Mouse (Mus musculus) neural tube, embryonic 15.5 days (tissue): Measurements from ENCODE around the gene Card11. TPM values are rescaled to one million over a fixed set of nuclear protein-coding genes. Genes with fewer than 3 reads are reported as not detected.
A peak's percentile ranks its signal among the peaks of the same experiment; 100 is the strongest.

Experiments used
- ATAC-seq: fragments of 200-750 bp; cut with Nextera tagmentation; 2 replicates; pipeline ENCODE4 v1.8.0; 2017; ENCODE audit warnings: mild to moderate bottlenecking, moderate TSS enrichment, moderate library complexity; ENCODE audit not compliant: low FRiP score
- H3K27ac ChIP-seq: fragments of 300-500 bp; sonication (generic); replicated peaks from 2 replicates; pipeline ENCODE4 v1.5.1; 2015; ENCODE audit warnings: mild to moderate bottlenecking, inconsistent platforms
- H3K27me3 ChIP-seq: fragments of 300-500 bp; sonication (generic); replicated peaks from 2 replicates; pipeline ENCODE4 v1.6.1; 2015; ENCODE audit warnings: inconsistent platforms
- H3K36me3 ChIP-seq: fragments of 300-500 bp; sonication (generic); 2 replicates; pipeline ENCODE4 v1.6.1; 2015; ENCODE audit warnings: inconsistent platforms
- H3K4me1 ChIP-seq: fragments of 300-500 bp; sonication (generic); 2 replicates; pipeline ENCODE4 v1.6.1; 2015; ENCODE audit warnings: inconsistent platforms
- H3K4me2 ChIP-seq: fragments of 300-500 bp; sonication (generic); 2 replicates; pipeline ENCODE4 v1.6.1; 2015; ENCODE audit warnings: inconsistent platforms, mild to moderate bottlenecking, moderate library complexity
- H3K4me3 ChIP-seq: fragments of 300-500 bp; sonication (generic); replicated peaks from 2 replicates; pipeline ENCODE4 v1.5.1; 2015; ENCODE audit warnings: mild to moderate bottlenecking, inconsistent platforms
- H3K9ac ChIP-seq: fragments of 300-500 bp; sonication (generic); replicated peaks from 2 replicates; pipeline ENCODE4 v1.6.1; 2015; ENCODE audit warnings: mild to moderate bottlenecking, inconsistent platforms
- H3K9me3 ChIP-seq: fragments of 300-500 bp; sonication (generic); replicated peaks from 2 replicates; pipeline ENCODE4 v1.6.1; 2016; ENCODE audit warnings: inconsistent platforms
- WGBS: fragments of 180-500 bp; shearing (Covaris S2); methylation state at CpG from one replicate; pipeline ENCODE4 v1.1.7; 2015; ENCODE audit warnings: mixed read lengths; 5-methylcytosine and 5-hydroxymethylcytosine counted together
- polyA plus RNA-seq: library from polyadenylated mRNA; unstranded; fragments of >200 nt; fragmentation: Nextera tagmentation; extraction: Ambion mirVana; gene quantifications from 2 replicates; pipeline ENCODE4 v1.2.1, GENCODE M21; 2015

Gene Card11
- polyA plus RNA-seq, 1 experiment from 2014 or later = 0.26 TPM

- no peaks in the 10 kb centered on the region for H3K27me3 ChIP-seq
- no peaks in the 10 kb centered on the region for H3K9me3 ChIP-seq
- peak within 1 kb of the TSS; percentile 84 for H3K27ac ChIP-seq
- peak within 1 kb of the TSS; percentile 87 for H3K9ac ChIP-seq
- H3K4me3 ChIP-seq = peak within 1 kb of the TSS; percentile 80
- under 1% methylated on average over 35 of the region's 49 CpGs for WGBS
- peak; percentile 97 for ATAC-seq
- H3K4me2 ChIP-seq = peak within 1 kb of the TSS; percentile 88
- peaks cover 49% of the 10 kb centered on the region for H3K4me1 ChIP-seq
- no peaks in the 10 kb centered on the region for H3K36me3 ChIP-seq
Measured at GRCm38 (mm10) chr5:140830314-140831063, 169.9 kb downstream of the Card11 start, which contains the start of gene Gna12. Gene Gna12 (minus strand): TSS chr5:140830431.

GRCm38 (mm10) chr5:140829911-140830294, 170.5 kb downstream of the Card11 start:
- WGBS = under 1% methylated on average over 43 of the region's 58 CpGs
- Histone ChIP-seq H3K4me2 (peak overlapping the region; percentile 88), H3K9me3 (no peaks in the 10 kb centered on the region), H3K9ac (peak overlapping the region; percentile 87), H3K27ac (peak overlapping the region; percentile 84), H3K4me3 (peak overlapping the region; percentile 80), H3K27me3 (no peaks in the 10 kb centered on the region), H3K4me1 (peaks cover 49% of the 10 kb centered on the region), H3K36me3 (0 out of 2 replicates have a peak, but pooled peaks cover 3% of the 10 kb centered on the region)
- peak; percentile 62 for ATAC-seq

GRCm38 (mm10) chr5:140829081-140829910, 171.1 kb downstream of the Card11 start:
- 35% methylated on average over 18 of the region's 18 CpGs for WGBS
- H3K27ac ChIP-seq = peak overlapping the region; percentile 84; the same call in 1 of the 2 replicates
- H3K4me3 ChIP-seq = peak overlapping the region; percentile 80
- H3K27me3 ChIP-seq = no peaks in the 10 kb centered on the region
- peaks cover 49% of the 10 kb centered on the region for H3K4me1 ChIP-seq
- H3K9ac ChIP-seq = peak overlapping the region; percentile 87
- 0 out of 2 replicates have a peak, but pooled peaks cover 3% of the 10 kb centered on the region for H3K36me3 ChIP-seq
- peak overlapping the region; percentile 88 for H3K4me2 ChIP-seq
- no peaks in the 10 kb centered on the region for H3K9me3 ChIP-seq
- ATAC-seq = 0 out of 2 replicates have a peak, but pooled peaks have one; percentile 3

DNA sequence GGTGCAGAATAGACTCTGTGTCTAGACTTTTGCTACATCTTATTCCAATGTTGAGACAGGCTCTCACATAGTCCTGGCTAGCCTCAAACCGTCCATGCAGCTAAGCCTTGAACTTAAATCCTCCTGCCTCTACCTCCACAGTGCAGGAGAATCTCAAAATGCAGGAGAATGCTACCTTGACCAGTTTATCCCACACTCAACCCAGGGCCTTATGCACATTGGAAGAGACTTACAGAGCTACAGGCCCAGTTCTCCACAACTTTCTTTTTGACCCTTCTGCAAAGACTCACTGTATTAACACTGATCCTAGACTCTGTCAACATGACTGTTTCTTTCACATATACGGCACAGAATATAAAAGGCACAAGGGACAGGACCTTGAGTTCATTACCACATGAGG, 172.0 kb downstream of the Card11 start:
- Histone ChIP-seq H3K9me3 (no peaks in the 10 kb centered on the region), H3K9ac (no peak overlapping the region), H3K4me1 (peaks cover 49% of the 10 kb centered on the region), H3K36me3 (0 out of 2 replicates have a peak, but pooled peaks cover 3% of the 10 kb centered on the region), H3K27me3 (no peaks in the 10 kb centered on the region), H3K27ac (no peak overlapping the region), H3K4me2 (peak overlapping the region; percentile 88), H3K4me3 (peak overlapping the region; percentile 80)
- ATAC-seq = no peak
- 78% methylated on average over 2 of the region's 2 CpGs for WGBS

DNA sequence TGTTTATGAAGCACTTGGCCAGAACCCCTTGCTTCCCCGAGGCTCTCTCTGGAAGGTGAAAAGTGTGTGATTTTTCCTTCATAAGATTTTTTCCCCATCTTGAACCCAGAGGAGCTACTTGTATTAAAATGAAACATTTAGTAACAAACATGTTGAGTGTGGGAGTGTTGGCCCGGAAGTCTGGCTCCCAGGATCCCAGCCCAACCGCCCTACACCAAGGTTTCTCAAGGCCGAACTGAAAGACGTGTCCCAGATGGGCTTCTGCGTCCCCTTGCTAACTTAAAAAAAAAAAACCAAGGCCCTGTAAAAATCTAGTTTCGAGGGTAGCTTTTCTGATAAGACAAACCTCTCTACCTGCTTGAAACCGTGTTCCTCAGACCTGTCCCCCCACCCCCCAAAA, 172.5 kb downstream of the Card11 start:
- Histone ChIP-seq H3K4me2 (peak overlapping the region; percentile 88), H3K9ac (no peak overlapping the region), H3K36me3 (0 out of 2 replicates have a peak, but pooled peaks cover 3% of the 10 kb centered on the region), H3K4me3 (peak overlapping the region; percentile 80; the same call in 1 of the 2 replicates), H3K9me3 (no peaks in the 10 kb centered on the region), H3K27ac (no peak overlapping the region), H3K4me1 (peaks cover 53% of the 10 kb centered on the region), H3K27me3 (no peaks in the 10 kb centered on the region)
- no peak for ATAC-seq
- 73% methylated on average over 8 of the region's 8 CpGs for WGBS

DNA sequence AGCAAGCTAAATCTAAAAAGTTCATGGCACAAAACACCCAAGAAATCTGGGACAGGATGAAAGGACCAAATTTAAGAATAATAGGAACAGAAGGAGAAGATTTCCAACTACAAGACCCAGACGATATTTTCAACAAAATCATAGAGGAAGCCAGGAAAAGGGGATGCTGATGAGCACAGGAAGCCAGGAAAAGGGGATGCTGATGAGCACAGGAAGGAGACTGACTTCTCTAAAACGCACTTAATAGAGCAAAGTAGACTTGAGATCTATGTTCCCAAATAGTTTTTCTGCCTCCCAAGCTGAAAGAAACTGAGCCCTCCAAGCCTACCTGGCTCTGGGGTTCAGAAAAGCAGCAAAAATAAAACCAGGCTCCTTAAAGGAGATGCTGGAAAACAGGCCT, 173.0 kb downstream of the Card11 start:
- no peak for ATAC-seq
- no peak overlapping the region for H3K4me3 ChIP-seq
- 0 out of 2 replicates have a peak, but pooled peaks cover 3% of the 10 kb centered on the region for H3K36me3 ChIP-seq
- no peaks in the 10 kb centered on the region for H3K27me3 ChIP-seq
- no peaks in the 10 kb centered on the region for H3K9me3 ChIP-seq
- H3K27ac ChIP-seq = 0 out of 2 replicates have a peak overlapping the region, but pooled peaks have one; percentile 28
- H3K4me2 ChIP-seq = peak overlapping the region; percentile 88
- H3K9ac ChIP-seq = no peak overlapping the region
- H3K4me1 ChIP-seq = peaks cover 53% of the 10 kb centered on the region
- WGBS = 72% methylated on average over 2 of the region's 2 CpGs

DNA sequence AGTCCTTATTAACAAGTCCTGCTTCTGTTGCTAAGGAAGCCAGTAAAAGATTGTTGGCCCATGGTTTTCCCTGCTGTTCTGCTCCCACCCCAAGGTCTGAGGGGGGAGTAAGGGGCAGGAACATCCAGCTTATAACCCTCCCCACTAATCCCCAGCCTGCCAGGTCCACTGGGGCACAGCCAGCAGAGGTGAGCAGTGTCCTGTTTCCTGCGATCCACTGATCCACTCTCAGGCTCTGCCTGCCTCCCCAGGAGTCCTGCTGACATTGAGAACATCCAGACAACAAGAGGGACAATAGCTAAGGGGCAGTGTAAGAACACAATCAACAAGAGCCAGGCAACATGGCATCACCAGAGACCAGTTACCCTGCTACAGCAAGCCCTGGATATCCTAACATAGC, 173.6 kb downstream of the Card11 start:
- Histone ChIP-seq H3K4me1 (peaks cover 58% of the 10 kb centered on the region), H3K27ac (0 out of 2 replicates have a peak overlapping the region, but pooled peaks have one; percentile 28), H3K9ac (no peak overlapping the region)

DNA sequence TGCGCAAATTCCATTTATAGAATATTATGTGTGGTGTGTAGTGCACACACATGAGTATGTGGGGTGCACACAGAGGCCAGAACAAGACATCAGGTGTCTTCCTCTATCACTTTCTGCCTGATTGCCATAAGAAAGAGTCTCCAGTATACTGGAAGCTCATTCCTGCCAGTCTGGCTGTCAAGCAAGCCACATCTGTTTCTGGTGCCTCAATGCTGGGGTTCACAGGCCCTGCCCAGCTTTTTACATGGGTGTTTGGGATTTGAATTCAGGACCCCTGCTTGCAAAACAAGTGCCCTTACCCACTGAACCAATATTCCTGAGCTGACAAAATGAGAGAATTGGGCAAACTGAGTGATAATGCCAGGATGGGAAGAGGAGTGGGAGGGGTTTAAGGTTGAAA, 174.3 kb downstream of the Card11 start:
- Histone ChIP-seq H3K4me1 (peaks cover 64% of the 10 kb centered on the region), H3K27ac (no peak overlapping the region), H3K27me3 (no peaks in the 10 kb centered on the region), H3K9ac (no peak overlapping the region), H3K4me3 (no peak overlapping the region), H3K4me2 (no peak overlapping the region), H3K9me3 (no peaks in the 10 kb centered on the region), H3K36me3 (0 out of 2 replicates have a peak, but pooled peaks cover 3% of the 10 kb centered on the region)
- no peak for ATAC-seq
- WGBS = 100% methylated on average over 1 of the region's 1 CpGs

More for the DNA sequence above, 173.6 kb downstream of the Card11 start:
- H3K4me3 ChIP-seq = no peak overlapping the region
- ATAC-seq = no peak
- H3K4me2 ChIP-seq = peak overlapping the region; percentile 88
- 21% methylated on average over 1 of the region's 1 CpGs for WGBS
- no peaks in the 10 kb centered on the region for H3K9me3 ChIP-seq
- H3K27me3 ChIP-seq = no peaks in the 10 kb centered on the region
- H3K36me3 ChIP-seq = 0 out of 2 replicates have a peak, but pooled peaks cover 3% of the 10 kb centered on the region

GRCm38 (mm10) chr5:140824126-140824525, 176.3 kb downstream of the Card11 start:
- Histone ChIP-seq H3K9ac (no peak overlapping the region), H3K9me3 (no peaks in the 10 kb centered on the region), H3K36me3 (0 out of 2 replicates have a peak, but pooled peaks cover 3% of the 10 kb centered on the region), H3K27ac (no peak overlapping the region), H3K4me3 (no peak overlapping the region), H3K27me3 (no peaks in the 10 kb centered on the region), H3K4me1 (peaks cover 70% of the 10 kb centered on the region), H3K4me2 (no peak overlapping the region)
- WGBS = 85% methylated on average over 7 of the region's 7 CpGs
- no peak for ATAC-seq

DNA sequence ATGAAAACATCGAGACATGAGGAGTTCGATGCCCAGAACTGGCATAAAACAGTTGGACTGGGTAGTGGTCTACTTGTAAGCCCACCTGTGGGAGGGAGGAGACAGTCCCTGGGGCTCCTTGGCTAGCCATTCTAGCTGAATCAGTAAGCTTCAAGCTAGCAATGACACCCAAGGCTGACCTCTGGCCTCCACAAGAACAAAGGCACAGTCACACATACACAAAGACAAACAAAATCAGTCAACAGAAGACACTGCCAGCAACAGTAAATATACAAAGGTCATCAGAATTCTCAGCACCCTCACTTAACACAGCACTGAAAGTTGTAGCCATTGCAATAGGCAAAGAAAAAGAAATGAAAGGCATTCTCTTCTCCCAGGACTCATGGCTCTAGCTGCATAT, 177.0 kb downstream of the Card11 start:
- Histone ChIP-seq H3K27ac (no peak overlapping the region), H3K4me3 (no peak overlapping the region), H3K9ac (no peak overlapping the region), H3K4me1 (peaks cover 70% of the 10 kb centered on the region), H3K4me2 (no peak overlapping the region), H3K36me3 (0 out of 2 replicates have a peak, but pooled peaks cover 3% of the 10 kb centered on the region), H3K9me3 (no peaks in the 10 kb centered on the region), H3K27me3 (no peaks in the 10 kb centered on the region)
- no peak for ATAC-seq
- WGBS = 97% methylated on average over 2 of the region's 2 CpGs
